Mouse (Mus musculus): Measurements from ENCODE around the gene Tiam1.
A peak's percentile ranks its signal among the peaks of the same experiment; 100 is the strongest.

Tiam1 gene

GRCm38 (mm10) chr16:89954114-89954513, 189.5 kb downstream of the Tiam1 start:
- DNase-seq (ENCODE audit: low read depth): no peak

GRCm38 (mm10) chr16:89952821-89953220, 190.7 kb downstream of the Tiam1 start:
- DNase-seq (ENCODE audit: low read depth): no peak

GRCm38 (mm10) chr16:89950754-89951153, 192.8 kb downstream of the Tiam1 start:
- DNase-seq (ENCODE audit: low read depth): no peak

GRCm38 (mm10) chr16:89950251-89950650, 193.3 kb downstream of the Tiam1 start:
- DNase-seq (ENCODE audit: low read depth): no peak

- DNase-seq (ENCODE audit: low read depth): no peak
Observed at GRCm38 (mm10) chr16:89948040-89948439, 195.5 kb downstream of the Tiam1 start.

- DNase-seq (ENCODE audit: low read depth): no peak
Observed at GRCm38 (mm10) chr16:89946816-89947215, 196.8 kb downstream of the Tiam1 start.

- no peak for DNase-seq (ENCODE audit: low read depth)
Observed at GRCm38 (mm10) chr16:89944604-89945283, 198.8 kb downstream of the Tiam1 start.

- DNase-seq (ENCODE audit: low read depth): no peak
Observed at GRCm38 (mm10) chr16:89944050-89944449, 199.5 kb downstream of the Tiam1 start.

- peak; percentile 58 for DNase-seq (ENCODE audit: low read depth)
Observed at GRCm38 (mm10) chr16:89943267-89943971, 200.2 kb downstream of the Tiam1 start.

- no peak for DNase-seq (ENCODE audit: low read depth)
Observed at GRCm38 (mm10) chr16:89940696-89941095, 202.9 kb downstream of the Tiam1 start.

GRCm38 (mm10) chr16:89938277-89938676, 205.3 kb downstream of the Tiam1 start:
- DNase-seq (ENCODE audit: low read depth): peak; percentile 83

GRCm38 (mm10) chr16:89936571-89936970, 207.0 kb downstream of the Tiam1 start:
- DNase-seq (ENCODE audit: low read depth): no peak

- DNase-seq (ENCODE audit: low read depth): no peak
Observed at GRCm38 (mm10) chr16:89935398-89935797, 208.2 kb downstream of the Tiam1 start.

- DNase-seq (ENCODE audit: low read depth): no peak
Observed at GRCm38 (mm10) chr16:89934616-89935015, 209.0 kb downstream of the Tiam1 start.

- no peak for DNase-seq (ENCODE audit: low read depth)
Observed at GRCm38 (mm10) chr16:89933976-89934375, 209.6 kb downstream of the Tiam1 start.

GRCm38 (mm10) chr16:89928611-89929010, 215.0 kb downstream of the Tiam1 start:
- no peak for DNase-seq (ENCODE audit: low read depth)

GRCm38 (mm10) chr16:89924249-89924890, 219.2 kb downstream of the Tiam1 start:
- DNase-seq (ENCODE audit: low read depth): peak; percentile 33

- DNase-seq (ENCODE audit: low read depth): no peak
Observed at GRCm38 (mm10) chr16:89923311-89923710, 220.3 kb downstream of the Tiam1 start.

GRCm38 (mm10) chr16:89922458-89922857, 221.1 kb downstream of the Tiam1 start:
- DNase-seq (ENCODE audit: low read depth): no peak

GRCm38 (mm10) chr16:89921370-89921769, 222.2 kb downstream of the Tiam1 start:
- no peak for DNase-seq (ENCODE audit: low read depth)

GRCm38 (mm10) chr16:89920417-89920816, 223.2 kb downstream of the Tiam1 start:
- DNase-seq (ENCODE audit: low read depth): peak; percentile 47

GRCm38 (mm10) chr16:89917404-89917803, 226.2 kb downstream of the Tiam1 start:
- DNase-seq (ENCODE audit: low read depth): no peak

GRCm38 (mm10) chr16:89914946-89915345, 228.6 kb downstream of the Tiam1 start:
- no peak for DNase-seq (ENCODE audit: low read depth)
